Mouse (Mus musculus): ENCODE data around the gene Rab1b. TPM values are rescaled to one million over a fixed set of nuclear protein-coding genes. Genes with fewer than 3 reads are reported as not detected.
"Not testable (repeated sequence)": the region's sequence is repeated elsewhere in the genome, so short reads cannot be mapped to it uniquely, and the experiment has no call there.

Gene Rab1b
- polyA plus RNA-seq, 1 experiment: 272 TPM

DNA sequence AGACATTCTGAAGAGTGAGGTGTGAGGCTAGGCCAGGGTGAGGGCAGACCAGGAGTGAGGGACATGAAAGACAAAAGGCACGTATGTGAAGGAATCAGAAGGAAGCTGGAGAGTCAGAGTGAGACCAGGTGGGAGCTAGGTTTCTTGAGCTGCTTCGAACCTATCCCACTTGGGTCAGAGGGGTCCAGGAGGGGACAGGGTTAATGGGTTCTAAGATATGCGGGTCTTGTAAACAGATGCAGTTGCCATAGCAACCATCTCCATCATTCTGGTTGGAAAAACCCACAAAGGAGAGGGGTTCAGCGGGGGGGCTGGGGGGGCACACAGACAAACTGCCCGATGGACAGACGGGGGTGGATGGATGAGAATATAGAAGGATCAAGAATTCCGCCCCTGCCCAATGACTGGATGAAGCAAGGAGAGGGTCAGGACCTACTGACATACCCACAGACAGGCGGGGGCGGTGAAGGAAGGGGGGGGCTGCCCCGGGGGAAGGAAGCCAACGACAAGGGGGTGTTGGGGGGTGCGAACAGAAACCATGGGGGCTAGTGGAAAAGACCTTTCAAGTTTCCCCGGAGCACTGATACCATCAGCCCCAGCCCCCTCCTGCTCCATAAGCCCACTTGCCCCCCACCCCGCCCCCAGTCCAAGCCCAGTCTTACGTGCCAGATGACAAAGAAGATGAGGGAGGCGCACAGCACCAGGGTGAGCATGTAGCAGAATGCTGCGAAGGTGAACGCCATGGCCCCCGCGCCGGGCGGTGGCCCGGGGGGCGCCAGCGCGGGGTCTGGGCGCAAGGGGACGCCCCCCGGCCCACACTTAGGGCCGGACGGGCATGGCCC, 9.1 kb downstream of the Rab1b start:
- no peak for DNase-seq (ENCODE audit: low read depth)

DNA sequence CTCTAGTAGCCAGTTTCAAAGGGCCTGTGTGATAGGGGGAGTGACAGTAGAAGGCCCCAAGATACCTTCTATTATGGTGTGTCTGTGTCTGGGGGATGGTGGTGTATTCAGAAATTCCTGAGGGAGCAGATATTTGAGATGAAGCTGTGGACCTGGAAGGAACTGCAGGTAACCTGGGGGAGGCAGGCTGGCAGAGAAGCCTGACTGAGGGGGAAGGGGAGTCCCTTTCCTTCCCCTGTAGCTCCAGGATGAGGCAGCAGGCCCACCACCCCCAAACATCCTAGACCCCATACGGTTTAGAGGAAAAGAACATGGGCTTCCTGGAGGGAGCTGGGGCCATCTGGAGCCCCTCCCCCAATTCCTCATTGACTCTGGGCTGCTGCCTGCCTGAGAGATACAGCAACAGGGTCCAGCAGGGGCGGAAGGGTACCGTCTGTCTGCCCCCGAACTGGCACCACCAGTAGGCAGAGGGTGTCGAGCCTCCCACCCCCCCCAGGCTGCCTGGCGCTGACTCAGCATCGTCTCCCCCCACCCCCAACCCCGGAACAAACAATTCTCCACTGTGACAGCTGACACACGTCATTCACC, 10.9 kb downstream of the Rab1b start:
- DNase-seq (ENCODE audit: low read depth): no peak

DNA sequence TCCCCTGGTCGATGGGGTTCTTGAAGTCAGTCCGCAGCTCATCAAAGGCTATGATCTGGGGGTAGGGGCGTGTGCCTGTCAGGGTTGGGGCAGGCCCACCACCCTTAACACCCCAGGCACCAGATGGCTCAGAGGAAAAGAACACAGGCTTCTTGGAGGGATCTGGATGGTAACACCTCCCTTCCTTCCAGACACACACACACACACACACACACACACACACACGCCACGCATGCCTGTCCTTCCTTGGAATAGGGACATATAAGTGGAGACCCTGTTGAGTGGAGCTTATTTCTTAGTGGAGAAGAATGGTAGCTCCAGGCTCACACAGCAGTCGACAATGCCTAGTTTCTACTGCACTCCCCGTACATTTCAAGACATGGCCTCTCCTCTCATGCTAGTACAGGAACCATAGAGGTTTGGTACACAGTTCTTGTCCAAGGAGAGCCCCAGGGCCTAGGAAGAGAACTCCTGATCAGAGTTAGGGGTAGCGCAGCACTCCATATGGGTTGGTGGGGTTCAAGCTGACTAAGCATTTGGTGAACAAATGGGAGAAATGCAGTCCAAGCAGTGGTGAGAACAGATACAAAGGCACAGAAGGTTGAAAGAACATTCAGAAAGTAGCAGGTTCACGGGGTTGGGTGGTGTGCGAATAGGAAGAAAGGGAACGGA, 12.0 kb downstream of the Rab1b start:
- no peak for DNase-seq (ENCODE audit: low read depth)

DNA sequence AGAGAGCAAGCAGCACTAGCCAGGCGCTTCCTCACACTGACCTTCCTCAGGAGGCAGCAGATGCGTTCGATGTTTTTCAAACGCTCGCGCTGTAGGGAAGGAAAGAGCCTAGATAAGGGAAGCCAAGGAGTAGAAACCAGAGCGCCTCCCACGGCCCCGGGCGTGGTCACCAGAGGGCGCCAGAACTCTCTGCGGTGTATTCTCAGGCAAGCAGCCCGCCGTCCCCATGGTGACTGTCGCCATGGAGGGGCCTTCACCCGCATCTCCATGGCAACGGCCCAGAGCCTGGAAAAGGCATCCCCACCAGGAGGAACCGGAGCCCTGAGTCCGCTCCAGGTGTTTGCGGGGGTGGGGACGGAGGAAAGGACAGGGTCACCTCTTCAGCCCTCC, 12.6 kb downstream of the Rab1b start:
- DNase-seq (ENCODE audit: low read depth): no peak

DNA sequence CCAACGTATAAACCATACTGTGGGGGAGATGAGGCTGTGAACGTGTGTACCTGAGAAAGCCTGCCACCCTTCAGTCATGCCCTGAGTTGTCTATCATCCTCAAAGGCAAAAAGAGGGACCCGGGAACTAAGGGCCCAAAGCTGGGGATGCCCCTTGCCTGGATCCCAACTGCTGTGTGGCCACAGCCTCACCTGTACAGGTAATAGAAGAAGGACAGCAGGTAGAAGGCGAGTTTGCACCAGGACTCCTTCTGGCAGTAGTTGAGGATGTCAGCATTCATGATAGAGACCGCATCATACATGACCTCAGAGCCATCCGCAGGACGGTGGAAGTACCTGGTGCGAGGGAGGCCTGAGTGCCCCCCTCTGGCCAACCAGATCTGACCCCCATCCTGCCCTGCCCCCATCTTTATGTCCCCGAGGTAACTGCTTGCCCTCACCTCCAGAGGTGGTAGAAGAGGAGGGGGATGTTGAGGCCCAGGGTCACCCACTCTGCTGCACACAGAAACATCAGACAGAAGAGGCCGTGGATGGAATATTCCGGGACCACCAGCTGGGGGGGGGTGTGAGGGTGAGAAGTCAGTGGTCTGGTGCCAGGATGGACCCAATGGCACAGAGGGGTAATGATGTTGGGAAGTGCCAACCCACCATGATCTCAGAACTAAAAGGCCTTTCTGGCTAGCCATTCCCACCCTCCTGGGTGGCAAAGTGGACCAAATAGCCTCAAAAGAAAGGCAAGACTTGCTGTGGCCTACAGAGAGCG, 13.2 kb downstream of the Rab1b start:
- DNase-seq (ENCODE audit: low read depth): no peak

DNA sequence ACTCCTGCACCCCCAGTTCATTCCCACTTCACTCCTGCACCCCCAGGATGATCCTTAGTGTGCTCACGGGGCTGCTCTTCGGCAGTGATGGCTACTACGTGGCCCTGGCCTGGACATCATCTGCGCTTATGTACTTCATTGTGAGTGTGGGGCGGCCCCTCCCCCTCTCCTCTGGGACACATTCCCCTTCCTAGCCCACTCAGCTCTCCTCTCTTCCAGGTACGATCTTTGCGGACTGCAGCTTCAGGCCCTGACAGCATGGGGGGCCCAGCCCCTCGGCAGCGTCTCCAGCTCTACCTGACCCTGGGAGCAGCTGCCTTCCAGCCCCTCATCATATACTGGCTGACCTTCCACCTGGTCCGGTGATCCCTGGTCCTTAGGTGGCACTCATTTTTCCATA, 14.8 kb downstream of the Rab1b start:
- no peak for DNase-seq (ENCODE audit: low read depth)

DNA sequence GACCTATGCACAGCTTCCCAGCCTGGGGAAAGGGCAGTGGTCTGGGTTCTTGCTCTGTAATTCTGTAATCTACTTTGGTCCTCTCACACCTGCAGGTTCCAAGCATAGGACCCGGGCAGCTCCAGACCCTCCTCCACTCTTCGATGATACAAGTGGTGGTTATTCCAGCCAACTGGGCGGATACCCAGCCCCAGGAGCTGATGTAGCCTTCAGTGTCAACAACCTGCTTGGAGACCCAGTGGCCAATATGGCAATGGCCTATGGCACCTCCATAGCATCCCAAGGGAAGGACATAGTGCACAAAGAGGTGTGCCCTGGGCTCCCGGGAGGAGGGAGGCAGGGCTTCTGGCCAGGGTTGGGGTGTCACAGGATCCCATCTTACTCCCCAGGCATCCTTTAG, 17.5 kb downstream of the Rab1b start:
- DNase-seq (ENCODE audit: low read depth): no peak

DNA sequence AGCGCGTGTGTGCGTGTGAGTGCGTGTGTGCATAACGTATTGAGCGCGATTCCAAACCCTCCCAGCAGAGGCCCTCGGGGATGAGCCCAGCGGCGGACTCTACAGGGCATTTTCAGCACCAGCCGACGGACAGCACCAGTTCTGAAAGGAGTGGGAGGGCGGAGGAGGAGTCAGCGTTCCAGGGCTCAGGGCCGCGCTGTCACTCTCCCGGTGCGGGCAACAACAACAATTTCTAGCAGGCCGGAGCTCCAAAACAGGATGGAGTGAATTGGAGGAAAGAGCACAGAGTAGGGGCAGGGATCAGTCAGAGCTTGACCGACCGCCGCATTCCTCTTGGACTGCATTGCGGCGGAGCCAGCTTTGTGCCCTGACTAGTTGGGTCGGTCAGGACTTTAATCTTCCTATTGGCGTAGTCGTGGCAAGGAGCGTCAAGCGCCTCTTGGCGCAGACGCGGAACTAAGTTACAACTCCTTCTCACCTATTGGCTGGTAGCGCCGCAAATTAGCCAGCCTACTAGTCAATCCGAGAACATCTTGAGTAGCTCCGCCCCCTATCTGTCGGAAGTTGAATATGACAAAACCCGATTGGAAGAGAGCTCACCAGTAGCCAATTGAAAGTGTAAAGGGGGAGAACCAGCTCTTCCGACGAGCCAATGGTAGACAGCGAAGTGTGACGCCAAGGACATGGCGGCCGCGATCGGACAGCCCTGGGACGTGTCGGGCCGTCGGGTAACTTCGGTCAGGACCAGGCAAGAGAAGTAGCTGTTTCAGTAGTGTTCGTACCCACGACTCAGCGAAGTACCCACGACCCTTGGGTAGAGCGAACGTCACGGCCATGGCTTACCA, 18.8 kb downstream of the Rab1b start, which contains the start of gene Yif1a:
Gene Yif1a (plus strand): TSS at position 655 of the 845 bp plus-strand sequence.
- DNase-seq (ENCODE audit: low read depth): peak; percentile 96

DNA sequence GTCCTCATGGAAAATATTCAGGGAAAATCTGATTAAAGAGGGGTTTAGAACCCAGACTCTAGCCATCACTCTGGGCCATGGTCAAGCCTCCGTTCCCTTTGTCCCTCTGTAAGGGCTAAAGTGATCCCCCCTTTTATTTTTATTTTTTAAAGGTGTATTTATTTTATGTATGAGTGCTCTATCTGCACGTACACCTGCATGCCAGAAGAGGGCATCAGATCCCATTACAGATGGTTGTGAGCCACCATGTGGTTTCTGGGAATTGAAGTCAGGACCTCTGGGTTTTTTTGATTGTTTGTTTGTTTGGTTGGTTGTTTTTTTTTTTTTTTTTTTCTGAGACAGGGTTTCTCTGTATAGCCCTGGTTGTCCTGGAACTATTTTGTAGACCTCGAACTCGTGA, 20.3 kb downstream of the Rab1b start:
- not testable (repeated sequence) for DNase-seq (ENCODE audit: low read depth)

DNA sequence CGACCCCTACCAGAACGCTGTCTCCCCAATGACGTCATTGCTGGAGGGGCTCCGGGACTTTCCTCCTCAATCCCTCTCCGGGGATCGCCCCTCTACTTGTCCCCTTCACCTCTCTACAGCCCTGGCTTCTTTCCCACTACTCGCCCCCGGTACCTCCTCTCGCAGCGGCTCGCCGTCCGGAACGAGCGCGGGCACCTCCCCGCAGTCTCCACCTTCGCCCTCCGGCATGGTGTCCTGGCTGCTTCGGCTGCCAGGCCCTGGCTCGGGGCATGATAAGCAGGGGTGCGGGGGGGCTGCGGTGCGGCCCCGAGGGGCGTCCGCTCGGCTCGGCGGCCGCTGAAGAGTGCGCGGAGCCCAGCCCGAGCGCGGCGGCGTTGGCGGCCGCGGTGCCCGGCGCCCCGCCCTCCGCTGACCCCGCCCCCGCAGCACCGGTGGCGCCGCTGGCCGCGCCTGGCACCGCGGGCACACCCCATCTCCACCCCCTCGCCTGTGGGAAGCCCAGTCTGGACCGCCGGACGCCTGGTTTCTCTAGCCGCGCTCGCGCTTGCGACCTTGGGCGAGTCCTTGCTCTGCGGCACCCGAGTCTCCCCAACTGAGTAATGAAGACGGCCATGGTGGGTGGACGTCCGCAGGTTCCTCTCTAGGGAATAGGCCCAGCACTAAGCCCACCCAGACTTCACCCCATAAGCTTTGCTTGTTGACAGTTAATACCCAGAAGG, 21.6 kb downstream of the Rab1b start, which contains the start of gene Tmem151a:
Gene Tmem151a (minus strand): TSS at position 387 of the 719 bp plus-strand sequence.
- no peak for DNase-seq (ENCODE audit: low read depth)

DNA sequence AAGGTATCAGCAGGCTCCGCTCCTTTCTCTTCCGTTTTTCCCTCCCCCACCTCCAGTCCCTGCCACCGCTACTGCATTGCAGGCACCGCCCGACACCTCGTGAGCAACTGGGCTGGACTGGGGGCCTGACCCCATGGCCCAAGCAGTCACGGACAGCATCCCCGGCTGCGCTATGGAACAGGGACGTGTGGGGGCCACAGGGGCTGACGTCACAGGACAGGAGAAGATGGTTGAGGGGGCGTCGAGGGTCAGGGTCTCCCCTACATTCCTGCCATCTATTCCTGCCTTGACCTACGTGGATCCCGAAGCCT, 22.1 kb downstream of the Rab1b start:
- no peak for DNase-seq (ENCODE audit: low read depth)

DNA sequence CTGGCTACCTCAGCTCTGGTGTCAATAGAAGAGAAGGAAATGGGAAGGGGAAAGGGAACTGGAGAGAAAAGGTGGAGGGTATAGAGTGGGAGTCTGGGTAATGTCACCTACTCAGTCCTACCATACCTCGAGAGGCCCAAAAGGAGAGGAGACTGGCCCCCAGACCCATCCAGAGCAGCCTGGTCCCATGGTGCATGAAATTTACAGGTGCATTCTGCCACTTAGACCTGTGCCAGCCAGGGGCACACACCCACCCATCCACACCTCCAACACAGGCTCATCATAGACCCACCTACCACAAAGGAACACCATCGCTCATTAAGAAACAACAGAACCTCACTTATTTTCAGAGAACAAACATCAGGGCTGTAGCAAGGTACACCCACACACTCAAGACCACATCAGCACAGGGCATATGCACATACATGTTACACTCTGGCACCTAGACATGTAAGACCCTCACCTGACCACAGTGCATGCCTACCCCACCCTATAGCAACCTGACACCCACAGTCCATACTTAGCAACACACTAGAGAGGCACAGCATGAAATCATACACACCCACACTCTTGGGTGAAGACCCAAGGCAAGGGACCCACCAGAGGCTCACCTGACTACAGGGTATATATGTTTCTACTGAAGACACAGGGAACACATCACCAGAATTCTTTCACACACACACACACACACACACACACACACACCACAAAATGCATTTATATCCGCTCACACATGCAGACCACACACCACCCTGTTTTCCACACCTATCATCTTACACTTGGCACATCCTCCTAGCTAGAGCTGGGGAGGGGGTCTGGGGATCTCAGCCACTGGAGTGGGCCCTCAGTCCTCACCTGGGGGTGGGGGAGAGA, 22.7 kb downstream of the Rab1b start:
- no peak for DNase-seq (ENCODE audit: low read depth)

DNA sequence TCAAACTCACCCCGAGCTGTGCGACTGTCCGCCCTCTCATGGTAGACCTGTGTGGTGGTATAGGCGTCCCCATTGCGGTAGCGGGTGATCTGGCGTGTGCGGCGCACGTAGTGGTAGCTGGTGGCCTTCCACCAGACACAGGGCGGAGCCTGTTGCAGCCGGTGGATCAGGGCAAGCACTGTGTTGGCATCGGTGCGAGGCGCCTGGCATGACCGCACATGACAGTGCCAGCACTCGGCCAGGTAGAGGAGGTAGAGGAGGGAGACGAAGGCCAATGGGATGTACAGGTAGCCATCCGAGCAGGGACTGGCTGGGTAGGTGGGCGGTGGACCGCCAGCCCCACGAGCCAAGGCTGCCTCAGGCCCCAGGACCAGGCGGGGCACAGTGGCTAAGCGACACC, 24.3 kb downstream of the Rab1b start:
- no peak for DNase-seq (ENCODE audit: low read depth)

DNA sequence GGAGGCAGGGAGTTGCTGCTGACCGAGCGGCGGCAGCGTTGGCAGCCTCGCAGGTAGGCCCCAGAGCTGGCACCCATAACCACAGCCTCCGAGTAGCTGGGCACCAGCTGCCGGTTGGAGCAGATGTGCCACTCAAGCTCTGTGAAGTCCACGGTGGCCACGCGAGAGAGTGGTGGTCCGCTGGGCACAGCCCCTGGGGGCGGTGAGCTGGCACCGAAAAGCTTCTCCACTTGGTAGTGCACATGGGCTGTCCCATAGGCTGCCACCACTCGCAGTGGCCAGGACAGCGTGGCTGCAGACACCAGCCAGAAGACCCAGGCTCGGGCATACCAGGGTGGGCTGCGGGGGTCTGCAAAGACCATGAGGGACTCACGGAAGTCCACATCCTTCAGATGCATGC, 24.9 kb downstream of the Rab1b start:
- no peak for DNase-seq (ENCODE audit: low read depth)

DNA sequence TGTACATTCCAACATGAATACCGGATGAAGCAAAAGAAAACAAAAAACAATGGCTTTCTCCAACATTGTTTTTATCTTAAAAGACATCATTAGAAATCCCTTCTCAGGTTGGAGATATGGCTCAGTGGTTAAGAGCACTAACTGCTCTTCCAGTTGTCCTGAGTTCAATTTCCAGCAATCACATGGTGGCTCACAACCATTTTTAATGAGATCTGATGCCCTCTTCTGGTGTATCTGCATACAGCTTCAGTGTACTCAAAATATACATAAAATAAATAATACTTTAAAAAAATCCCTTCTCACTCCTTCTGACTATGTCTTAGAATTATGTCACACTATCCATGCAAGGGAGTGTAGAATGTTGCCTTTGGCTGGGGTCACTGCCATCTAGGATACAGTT, 27.6 kb downstream of the Rab1b start:
- no peak for DNase-seq (ENCODE audit: low read depth)

DNA sequence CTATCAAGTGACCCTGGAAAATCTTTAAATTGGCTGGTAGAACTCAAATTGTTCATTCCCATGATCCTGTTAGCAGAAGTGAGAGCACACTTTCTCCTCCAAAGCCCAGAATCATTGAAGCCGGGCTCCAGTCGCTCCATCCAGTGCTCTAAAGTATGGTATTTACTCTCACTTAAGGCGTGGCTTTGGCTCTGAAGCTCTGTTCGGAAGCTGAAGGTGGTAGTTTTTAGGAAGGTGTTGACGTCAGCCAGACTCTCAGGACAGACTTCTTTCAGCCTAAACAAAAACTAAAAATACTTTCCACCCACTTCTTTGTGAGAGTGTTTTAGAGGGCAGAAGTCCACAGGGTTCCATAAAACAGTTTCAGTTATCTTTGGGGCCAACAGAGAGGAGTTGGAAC, 33.4 kb downstream of the Rab1b start:
- no peak for DNase-seq (ENCODE audit: low read depth)

DNA sequence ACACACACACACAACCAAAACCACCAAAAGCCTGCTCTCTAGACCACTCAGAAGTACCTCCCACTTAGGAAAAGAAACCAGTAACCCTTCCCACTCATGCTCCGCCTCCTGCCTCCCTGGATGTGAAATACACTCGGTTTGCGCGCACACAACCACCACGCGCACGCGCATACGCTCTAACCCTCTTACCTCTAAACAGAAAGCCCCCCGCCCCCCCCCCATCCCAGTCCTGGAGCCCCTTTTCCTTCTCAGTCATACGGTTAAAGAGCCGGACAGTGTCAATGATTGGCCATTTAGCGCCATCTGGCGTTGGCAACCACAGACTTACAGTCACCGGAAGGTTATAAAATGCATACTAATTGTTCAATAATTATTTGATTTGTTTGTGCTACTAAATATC, 33.8 kb downstream of the Rab1b start:
- no peak for DNase-seq (ENCODE audit: low read depth)

DNA sequence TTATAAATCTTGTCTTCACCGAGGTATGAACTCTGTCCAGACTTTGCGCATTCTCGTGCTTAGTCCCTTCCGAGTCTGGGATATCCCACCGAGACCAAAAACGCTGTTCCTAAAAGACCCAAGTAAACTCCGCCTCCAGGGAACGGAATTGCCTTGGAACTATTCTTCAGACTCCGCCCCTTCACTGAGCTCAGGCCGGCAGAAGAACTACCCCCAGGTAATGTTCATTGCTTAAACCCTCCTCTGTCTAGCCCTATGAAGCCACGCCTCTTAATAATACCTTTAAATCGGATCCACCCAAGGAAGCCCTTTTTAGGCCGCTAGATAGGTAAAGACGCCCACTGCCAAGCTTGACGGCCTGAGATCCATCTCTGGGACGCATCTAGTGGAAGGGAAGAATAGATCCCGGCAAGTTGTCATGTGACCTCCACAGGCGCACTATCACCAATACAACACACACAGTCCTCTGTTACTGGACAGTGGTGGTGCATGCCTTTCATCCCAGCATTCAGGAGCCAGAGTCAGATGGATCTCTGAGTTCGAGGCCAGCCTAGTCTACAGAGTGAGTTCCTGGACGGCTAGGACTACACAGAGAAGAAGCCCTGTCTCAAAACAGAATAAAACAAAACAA, 34.4 kb downstream of the Rab1b start:
- no peak for DNase-seq (ENCODE audit: low read depth)
